Mouse (Mus musculus): ENCODE measurements around the gene Cbx4. TPM values are rescaled to one million over a fixed set of nuclear protein-coding genes. Genes with fewer than 3 reads are reported as not detected.
A peak's percentile ranks its signal among the peaks of the same experiment; 100 is the strongest.

The Cbx4 gene
- polyA plus RNA-seq, 1 experiment, result 18.8 TPM

DNA sequence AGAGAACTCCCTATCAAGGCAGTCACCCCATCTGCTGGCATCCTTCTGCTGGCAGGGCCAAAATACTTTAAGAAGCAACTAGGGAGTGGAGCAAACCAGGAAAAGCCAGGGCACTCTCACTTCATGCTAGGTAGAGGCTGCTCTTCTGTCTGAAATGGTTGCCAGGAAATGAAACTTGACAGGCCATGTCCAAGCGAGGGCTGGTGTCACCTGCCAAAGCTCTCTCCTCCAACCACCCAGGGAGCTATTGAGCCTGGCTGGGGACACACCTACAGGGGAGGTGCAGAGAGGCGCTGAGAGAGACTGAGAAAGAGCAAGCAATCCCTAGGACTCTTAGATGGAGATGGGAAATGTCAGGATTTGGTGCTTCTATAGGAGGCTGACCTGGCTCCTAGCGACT is 26.8 kb downstream of the Cbx4 start:
- H3K4me3 ChIP-seq (replicated peaks; ENCODE audit: control insufficient read depth, low read depth, low read length), result no peak overlapping the region
- TF ChIP-seq CTCF (IDR thresholded peaks at IDR 0.05; ENCODE audit: control insufficient read depth, insufficient read depth, low read length) (no peak), POLR2A (IDR thresholded peaks at IDR 0.05; ENCODE audit: borderline replicate concordance, control insufficient read depth, low read depth, low read length) (no peak)
- peaks cover 3% of the 10 kb centered on the region for H3K4me1 ChIP-seq (ENCODE audit: control insufficient read depth, insufficient read depth, low read length)
- H3K27ac ChIP-seq (ENCODE audit: control insufficient read depth, insufficient read depth, low read depth, low read length, poor library complexity), result no peak overlapping the region
- 21% methylated on average over 3 of the region's 3 CpGs for WGBS

DNA sequence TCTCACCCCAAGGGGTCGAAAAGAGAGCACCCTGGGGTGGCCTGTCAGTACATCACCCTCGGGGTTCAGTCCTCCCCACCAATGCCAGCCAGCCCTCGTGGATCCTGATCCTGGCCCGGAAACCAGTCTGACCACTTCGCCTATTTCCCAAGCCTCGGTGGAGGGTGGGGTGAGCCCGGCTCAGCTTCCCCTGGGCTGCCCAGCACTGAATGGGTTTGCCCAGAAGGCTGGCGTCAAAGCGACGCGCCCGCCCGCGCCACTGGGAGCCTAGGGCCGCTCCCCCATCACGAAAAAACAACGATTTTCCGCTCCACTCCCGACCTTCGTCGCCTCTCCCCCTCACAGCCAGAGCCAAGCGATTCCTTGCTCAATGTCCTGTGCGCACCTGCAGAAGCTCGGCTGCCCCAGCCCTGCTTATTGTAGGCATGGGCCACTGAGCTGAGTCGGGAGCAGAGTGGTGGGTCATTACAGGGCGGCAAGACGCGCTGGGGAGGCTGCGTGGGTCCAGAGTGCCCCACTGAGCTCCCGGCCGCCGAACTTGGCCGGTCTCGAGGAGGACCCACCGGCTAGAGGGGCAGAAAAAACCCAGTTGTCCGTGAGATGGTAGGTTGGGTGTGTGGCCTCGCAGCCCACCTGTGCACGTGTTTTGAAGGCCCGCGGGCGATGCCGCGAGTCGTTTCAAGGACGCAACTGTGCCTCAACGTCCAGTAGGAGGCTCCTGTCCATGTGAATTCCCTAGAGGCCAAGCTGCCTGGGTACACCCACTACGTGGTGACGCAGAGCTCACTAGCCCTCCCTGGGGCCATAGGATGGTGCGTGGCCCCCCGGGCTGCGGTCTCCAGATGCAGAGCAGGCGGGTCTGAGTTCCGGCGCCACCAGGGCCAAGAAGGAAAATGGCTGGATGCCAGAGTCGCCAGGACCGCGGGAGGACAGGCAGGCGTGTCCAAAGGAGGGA is 27.7 kb downstream of the Cbx4 start:
- peak overlapping the region; percentile 10 for H3K4me3 ChIP-seq (replicated peaks; ENCODE audit: control insufficient read depth, low read depth, low read length)
- WGBS, result 3% methylated on average over 58 of the region's 58 CpGs
- TF ChIP-seq POLR2A (IDR thresholded peaks at IDR 0.05; ENCODE audit: borderline replicate concordance, control insufficient read depth, low read depth, low read length), result no peak
- TF ChIP-seq CTCF (IDR thresholded peaks at IDR 0.05; ENCODE audit: control insufficient read depth, insufficient read depth, low read length), result peak; percentile 26; the same call in 1 of the 2 replicates
- peaks cover 3% of the 10 kb centered on the region for H3K4me1 ChIP-seq (ENCODE audit: control insufficient read depth, insufficient read depth, low read length)
- peak overlapping the region; percentile 54 for H3K27ac ChIP-seq (ENCODE audit: control insufficient read depth, insufficient read depth, low read depth, low read length, poor library complexity)

DNA sequence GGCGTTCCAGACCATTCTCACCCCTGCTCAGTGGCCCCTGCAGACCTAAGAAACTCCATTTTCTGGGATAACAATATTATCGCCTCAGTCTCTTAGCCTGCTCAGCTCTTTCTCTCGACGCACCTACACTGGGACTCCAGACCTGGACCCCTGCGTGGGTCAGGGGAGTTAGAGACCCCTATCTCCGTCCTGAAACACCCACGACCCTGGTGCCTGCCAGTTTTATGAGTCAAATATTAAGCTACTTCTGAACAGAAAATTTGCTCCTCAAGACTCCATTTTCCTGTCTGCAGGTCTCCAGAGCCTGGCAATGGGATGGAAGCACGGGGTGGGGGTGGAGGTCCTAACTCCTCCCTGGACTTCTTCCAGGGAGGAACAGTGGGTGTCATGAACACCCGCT is 28.7 kb downstream of the Cbx4 start:
- no peak overlapping the region for H3K4me3 ChIP-seq (replicated peaks; ENCODE audit: control insufficient read depth, low read depth, low read length)
- 3% methylated on average over 9 of the region's 9 CpGs for WGBS
- TF ChIP-seq CTCF (IDR thresholded peaks at IDR 0.05; ENCODE audit: control insufficient read depth, insufficient read depth, low read length) (no peak), POLR2A (IDR thresholded peaks at IDR 0.05; ENCODE audit: borderline replicate concordance, control insufficient read depth, low read depth, low read length) (no peak)

DNA sequence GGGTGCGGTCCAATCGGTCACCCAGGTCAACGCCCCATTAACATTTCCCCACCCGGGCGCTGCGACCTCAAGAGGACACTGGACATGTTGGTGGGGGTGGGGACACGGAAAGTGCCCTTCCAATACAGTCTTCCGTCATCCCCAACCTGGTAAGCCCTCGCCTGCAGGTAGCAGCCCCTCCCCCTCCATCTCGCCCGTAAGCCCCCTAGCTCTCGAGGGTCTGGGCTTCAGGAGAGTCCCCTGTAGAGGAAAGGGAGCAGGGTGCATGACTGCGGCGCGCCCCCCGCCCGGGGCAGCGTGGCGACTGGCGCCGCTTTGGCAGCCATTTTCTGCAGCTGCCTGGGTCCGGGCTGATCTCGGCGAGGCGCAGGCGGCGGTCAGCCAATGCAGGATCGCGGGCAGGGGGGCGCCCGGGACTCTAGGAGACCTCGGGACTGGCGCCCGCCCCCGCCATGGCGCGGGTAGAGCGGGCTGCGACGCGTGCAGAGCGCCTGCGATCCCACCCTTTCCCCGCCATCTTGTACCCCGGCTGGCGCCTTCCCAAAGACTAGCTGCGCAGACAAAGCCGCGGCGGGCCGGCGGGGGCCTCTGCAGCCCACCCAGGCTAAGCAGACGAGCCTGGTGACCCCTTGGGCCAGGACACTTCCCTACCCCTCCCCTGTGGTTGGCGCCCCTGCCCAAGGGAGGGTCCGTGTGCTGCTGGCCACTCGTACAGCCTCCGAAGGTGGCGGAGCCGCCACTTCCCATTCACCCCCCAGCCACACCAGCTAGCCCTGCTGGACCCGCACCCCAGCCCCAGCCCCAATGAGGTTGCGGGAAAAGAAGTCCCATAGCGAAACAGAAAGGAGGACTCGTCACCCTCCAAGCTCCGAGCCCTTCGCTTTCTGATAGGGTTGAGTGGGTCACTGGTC is 29.5 kb downstream of the Cbx4 start:
- under 1% methylated on average over 59 of the region's 65 CpGs for WGBS
- peaks cover 1% of the 10 kb centered on the region; the same call in 1 of the 2 replicates for H3K4me1 ChIP-seq (ENCODE audit: control insufficient read depth, insufficient read depth, low read length)
- TF ChIP-seq POLR2A (IDR thresholded peaks at IDR 0.05; ENCODE audit: borderline replicate concordance, control insufficient read depth, low read depth, low read length) (peak; percentile 50; the same call in 1 of the 2 replicates), CTCF (IDR thresholded peaks at IDR 0.05; ENCODE audit: control insufficient read depth, insufficient read depth, low read length) (no peak)
- H3K4me3 ChIP-seq (replicated peaks; ENCODE audit: control insufficient read depth, low read depth, low read length), result peak overlapping the region; percentile 55
- H3K27ac ChIP-seq (ENCODE audit: control insufficient read depth, insufficient read depth, low read depth, low read length, poor library complexity), result peak overlapping the region; percentile 77

More for the DNA sequence above, 28.7 kb downstream of the Cbx4 start:
- Histone ChIP-seq H3K27ac (ENCODE audit: control insufficient read depth, insufficient read depth, low read depth, low read length, poor library complexity) (peak overlapping the region; percentile 77; the same call in 1 of the 2 replicates), H3K4me1 (ENCODE audit: control insufficient read depth, insufficient read depth, low read length) (peaks cover 1% of the 10 kb centered on the region; the same call in 1 of the 2 replicates)

- TF ChIP-seq CTCF (IDR thresholded peaks at IDR 0.05; ENCODE audit: control insufficient read depth, insufficient read depth, low read length) (no peak), POLR2A (IDR thresholded peaks at IDR 0.05; ENCODE audit: borderline replicate concordance, control insufficient read depth, low read depth, low read length) (no peak)
- H3K27ac ChIP-seq (ENCODE audit: control insufficient read depth, insufficient read depth, low read depth, low read length, poor library complexity), result no peak overlapping the region
- H3K4me1 ChIP-seq (ENCODE audit: control insufficient read depth, insufficient read depth, low read length), result peaks cover 1% of the 10 kb centered on the region; the same call in 1 of the 2 replicates
- 2% methylated on average over 32 of the region's 32 CpGs for WGBS
- no peak overlapping the region for H3K4me3 ChIP-seq (replicated peaks; ENCODE audit: control insufficient read depth, low read depth, low read length)
Measured at GRCm38 (mm10) chr11:119055571-119056131, 30.4 kb downstream of the Cbx4 start.

DNA sequence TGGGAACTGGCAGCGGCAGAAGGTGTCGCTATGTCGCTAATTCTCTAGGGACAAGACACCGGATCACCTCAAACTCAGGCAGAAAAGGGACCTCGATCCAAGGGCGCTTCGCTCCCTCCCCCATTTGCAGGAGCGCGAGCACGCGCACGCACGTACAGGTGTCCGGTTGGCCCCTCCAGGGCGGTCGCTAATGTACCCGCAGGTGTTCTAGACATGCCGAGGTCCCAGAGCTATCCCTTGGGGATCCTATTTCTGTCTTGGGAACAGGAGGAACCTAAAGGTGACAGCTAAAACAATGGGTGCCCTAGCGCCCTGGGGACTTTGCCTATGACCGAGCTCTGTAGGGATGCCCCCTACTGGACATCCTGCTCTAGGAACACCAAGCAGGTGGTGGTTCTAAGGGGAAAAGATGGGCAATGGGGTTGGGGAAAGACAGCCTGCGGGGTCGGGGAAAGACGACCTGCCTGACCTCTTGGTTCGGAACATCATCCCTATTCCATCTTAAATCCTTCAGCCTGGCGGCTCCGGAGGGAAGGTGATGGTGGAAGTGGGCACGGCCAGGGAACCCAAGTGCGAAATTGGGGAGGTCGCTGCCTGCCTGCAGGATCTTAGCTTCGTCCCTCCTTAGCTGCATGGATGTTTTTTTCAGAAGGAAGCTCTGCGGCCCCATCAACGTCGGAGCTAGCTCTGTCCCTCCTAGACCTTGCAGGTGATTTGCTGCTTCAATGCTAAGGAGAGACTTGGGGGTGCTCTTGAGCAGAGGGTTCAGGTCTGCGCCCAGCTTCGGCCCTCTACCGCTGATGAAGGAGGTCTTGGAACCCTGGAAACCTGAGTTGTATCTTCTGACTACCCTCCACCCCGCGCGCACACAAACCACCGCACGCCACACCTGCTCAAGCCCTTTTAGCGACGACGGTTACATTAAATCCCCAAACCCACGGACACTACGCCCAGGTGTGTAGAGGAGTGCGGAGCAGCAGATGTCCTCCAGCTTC is 31.4 kb downstream of the Cbx4 start:
- Histone ChIP-seq H3K4me1 (ENCODE audit: control insufficient read depth, insufficient read depth, low read length) (peaks cover 1% of the 10 kb centered on the region; the same call in 1 of the 2 replicates), H3K4me3 (replicated peaks; ENCODE audit: control insufficient read depth, low read depth, low read length) (no peak overlapping the region), H3K27ac (ENCODE audit: control insufficient read depth, insufficient read depth, low read depth, low read length, poor library complexity) (no peak overlapping the region)
- 6% methylated on average over 47 of the region's 47 CpGs for WGBS
- TF ChIP-seq POLR2A (IDR thresholded peaks at IDR 0.05; ENCODE audit: borderline replicate concordance, control insufficient read depth, low read depth, low read length), result no peak; the same call in 1 of the 2 replicates
- TF ChIP-seq CTCF (IDR thresholded peaks at IDR 0.05; ENCODE audit: control insufficient read depth, insufficient read depth, low read length), result peak; percentile 56; the same call in 1 of the 2 replicates
